Mouse (Mus musculus): ENCODE measurements around the gene Mras. TPM values are rescaled to one million over a fixed set of nuclear protein-coding genes. Genes with fewer than 3 reads are reported as not detected.

Gene Mras
- total and polyA plus RNA-seq, 3 experiments, result 0.17 TPM; not detected in 2

DNA sequence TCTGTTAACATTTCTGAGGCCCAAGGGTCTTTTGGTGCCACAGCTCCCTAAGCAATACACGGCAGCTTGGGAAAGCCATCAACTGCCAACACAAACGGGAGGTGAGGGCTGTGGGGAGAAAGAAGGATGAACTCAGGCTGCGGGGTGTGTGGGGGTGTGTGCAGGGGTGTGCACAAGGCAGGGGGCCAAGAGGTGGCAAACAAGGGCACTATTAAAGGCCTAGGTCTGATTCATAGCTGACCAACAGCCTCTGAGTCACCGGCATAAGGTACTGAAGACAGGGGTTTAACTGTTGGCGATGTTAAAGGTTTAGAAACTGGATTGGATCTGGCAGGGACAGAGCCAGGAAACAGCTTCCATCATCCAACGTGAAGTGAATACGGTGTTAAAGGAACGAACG is 48.3 kb downstream of the Mras start:
- DNase-seq (ENCODE audit: low read depth, low spot score), result no peak
- Histone ChIP-seq H3K9me3 (replicated peaks; ENCODE audit: insufficient read depth, low read length) (no peaks in the 10 kb centered on the region), H3K9ac (ENCODE audit: control insufficient read depth, low read depth, low read length, poor library complexity, severe bottlenecking) (no peak overlapping the region), H3K27ac (ENCODE audit: control insufficient read depth, low read depth, low read length) (no peak overlapping the region), H3K79me2 (ENCODE audit: control insufficient read depth, insufficient read depth, low read length, poor library complexity) (no peaks in the 10 kb centered on the region), H3K27me3 (ENCODE audit: control insufficient read depth in 1 of 2, insufficient read depth in 2 of 2, low read length in 2 of 2) (no peaks in the 10 kb centered on the region; a peak in 1 of 4 replicates), H3K36me3 (ENCODE audit: control insufficient read depth in 1 of 2, insufficient read depth in 2 of 2, low read length in 2 of 2) (no peaks in the 10 kb centered on the region), H3K4me3 (ENCODE audit: control insufficient read depth in 1 of 2, insufficient read depth in 1 of 2, low read depth in 2 of 2, low read length in 2 of 2) (no peak overlapping the region), H3K4me1 (ENCODE audit: control insufficient read depth in 1 of 2, insufficient read depth in 2 of 2, low read length in 2 of 2) (no peaks in the 10 kb centered on the region; a peak in 1 of 4 replicates)
- TF ChIP-seq ZMIZ1 (IDR thresholded peaks at IDR 0.05; ENCODE audit: low read depth, low read length) (no peak), NELFE (IDR thresholded peaks at IDR 0.05; ENCODE audit: low read depth, low read length) (no peak), MYB (IDR thresholded peaks at IDR 0.05; ENCODE audit: low read depth, low read length) (no peak), E2F4 (IDR thresholded peaks at IDR 0.05; ENCODE audit: borderline replicate concordance, low read depth, low read length) (no peak), BHLHE40 (IDR thresholded peaks at IDR 0.05; ENCODE audit: borderline replicate concordance, low read depth, low read length) (no peak), CTCF (IDR thresholded peaks at IDR 0.05 in 2 of 3, conservative IDR thresholded peaks at IDR 0.05 in 1 of 3; ENCODE audit: control insufficient read depth in 1 of 3, insufficient read depth in 1 of 3, low read depth in 2 of 3, low read length in 3 of 3, poor library complexity in 1 of 3, severe bottlenecking in 1 of 3) (no peak), ELF1 (IDR thresholded peaks at IDR 0.05; ENCODE audit: low read depth, low read length) (no peak), SMC3 (IDR thresholded peaks at IDR 0.05; ENCODE audit: low read depth, low read length) (no peak), MXI1 (IDR thresholded peaks at IDR 0.05; ENCODE audit: low read depth, low read length) (no peak), NRF1 (IDR thresholded peaks at IDR 0.05; ENCODE audit: insufficient read depth, low read depth, low read length, poor library complexity, severe bottlenecking) (no peak), UBTF (IDR thresholded peaks at IDR 0.05; ENCODE audit: borderline replicate concordance, insufficient read depth, low read depth, low read length) (no peak), EP300 (IDR thresholded peaks at IDR 0.05; ENCODE audit: low read depth in 1 of 2, low read length in 2 of 2) (no peak), SIN3A (IDR thresholded peaks at IDR 0.05; ENCODE audit: low read length) (no peak), TBP (IDR thresholded peaks at IDR 0.05; ENCODE audit: low read depth, low read length) (no peak)

DNA sequence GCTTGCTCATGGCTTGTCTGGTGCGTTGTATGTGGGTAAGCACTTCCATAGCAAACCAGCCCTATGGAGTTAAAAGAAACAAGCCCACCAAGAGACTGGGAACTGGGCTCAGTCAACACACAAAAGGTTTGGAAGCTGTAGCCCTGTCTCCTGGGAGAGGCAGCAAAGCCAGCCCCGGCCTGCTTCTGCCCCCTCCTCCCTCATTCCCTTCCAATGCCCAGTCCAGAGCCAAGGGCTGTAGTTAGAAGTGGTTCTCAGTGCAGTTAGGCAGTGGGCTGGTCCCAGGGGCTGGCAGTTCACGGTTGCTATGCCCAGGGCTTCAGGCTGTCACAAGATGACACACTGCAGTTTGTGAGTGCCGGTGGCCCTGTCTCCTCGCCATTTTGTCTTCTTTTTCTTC is 49.1 kb downstream of the Mras start:
- TF ChIP-seq RAD21 (IDR thresholded peaks at IDR 0.05; ENCODE audit: low read depth, low read length) (no peak), GATA1 (IDR thresholded peaks at IDR 0.05; ENCODE audit: low read depth, low read length) (no peak), USF1 (IDR thresholded peaks at IDR 0.05; ENCODE audit: low read depth, low read length) (no peak), RCOR1 (IDR thresholded peaks at IDR 0.05; ENCODE audit: low read depth, low read length) (no peak), CHD1 (IDR thresholded peaks at IDR 0.05; ENCODE audit: low read depth, low read length) (no peak), POLR2AphosphoS5 (IDR thresholded peaks at IDR 0.05; ENCODE audit: borderline replicate concordance, low read depth, low read length) (no peak), MAZ (IDR thresholded peaks at IDR 0.05; ENCODE audit: low read depth, low read length) (no peak), SMC3 (IDR thresholded peaks at IDR 0.05; ENCODE audit: low read depth, low read length) (no peak), UBTF (IDR thresholded peaks at IDR 0.05; ENCODE audit: borderline replicate concordance, insufficient read depth, low read depth, low read length) (no peak), MYB (IDR thresholded peaks at IDR 0.05; ENCODE audit: low read depth, low read length) (no peak), ZKSCAN1 (IDR thresholded peaks at IDR 0.05; ENCODE audit: low read depth, low read length) (no peak), CHD2 (IDR thresholded peaks at IDR 0.05; ENCODE audit: low read length) (no peak), MYC (IDR thresholded peaks at IDR 0.05; ENCODE audit: low read depth, low read length) (no peak), ELF1 (IDR thresholded peaks at IDR 0.05; ENCODE audit: low read depth, low read length) (no peak), NELFE (IDR thresholded peaks at IDR 0.05; ENCODE audit: low read depth, low read length) (no peak), NRF1 (IDR thresholded peaks at IDR 0.05; ENCODE audit: insufficient read depth, low read depth, low read length, poor library complexity, severe bottlenecking) (no peak), ZMIZ1 (IDR thresholded peaks at IDR 0.05; ENCODE audit: low read depth, low read length) (no peak), MAFK (IDR thresholded peaks at IDR 0.05; ENCODE audit: borderline replicate concordance, low read depth, low read length) (no peak), GABPA (IDR thresholded peaks at IDR 0.05; ENCODE audit: low read depth, low read length) (no peak), E2F4 (IDR thresholded peaks at IDR 0.05; ENCODE audit: borderline replicate concordance, low read depth, low read length) (no peak)
- no peaks in the 10 kb centered on the region for H3K79me2 ChIP-seq (ENCODE audit: control insufficient read depth, insufficient read depth, low read length, poor library complexity)
- H3K4me3 ChIP-seq (ENCODE audit: control insufficient read depth in 1 of 2, insufficient read depth in 1 of 2, low read depth in 2 of 2, low read length in 2 of 2), result no peak overlapping the region
- no peak overlapping the region for H3K9ac ChIP-seq (ENCODE audit: control insufficient read depth, low read depth, low read length, poor library complexity, severe bottlenecking)
- H3K27ac ChIP-seq (ENCODE audit: control insufficient read depth, low read depth, low read length), result no peak overlapping the region
- H3K27me3 ChIP-seq (ENCODE audit: control insufficient read depth in 1 of 2, insufficient read depth in 2 of 2, low read length in 2 of 2), result no peaks in the 10 kb centered on the region; a peak in 1 of 4 replicates
- no peaks in the 10 kb centered on the region for H3K9me3 ChIP-seq (replicated peaks; ENCODE audit: insufficient read depth, low read length)
- H3K4me1 ChIP-seq (ENCODE audit: control insufficient read depth in 1 of 2, insufficient read depth in 2 of 2, low read length in 2 of 2), result no peaks in the 10 kb centered on the region; a peak in 1 of 4 replicates
- no peak for DNase-seq (ENCODE audit: low read depth, low spot score)
- no peaks in the 10 kb centered on the region for H3K36me3 ChIP-seq (ENCODE audit: control insufficient read depth in 1 of 2, insufficient read depth in 2 of 2, low read length in 2 of 2)
